Mouse (Mus musculus) liver, adult 10 weeks (tissue): ENCODE measurements around the gene Hmcn2. TPM values are rescaled to one million over a fixed set of nuclear protein-coding genes. Genes with fewer than 3 reads are reported as not detected.

Experiments
- polyA plus RNA-seq: library from polyadenylated mRNA; stranded (reverse); fragments of 350-450 nt; fragmentation: Illumina TruSeq; extraction: RNeasy Lipid Tissue Mini Kit (QIAGEN cat#74804); gene quantifications from one replicate; pipeline ENCODE4 v1.2.3, GENCODE M21; 2014; ENCODE audit warnings: low read depth, low replicate concordance

The Hmcn2 gene
- not detected for polyA plus RNA-seq

DNA sequence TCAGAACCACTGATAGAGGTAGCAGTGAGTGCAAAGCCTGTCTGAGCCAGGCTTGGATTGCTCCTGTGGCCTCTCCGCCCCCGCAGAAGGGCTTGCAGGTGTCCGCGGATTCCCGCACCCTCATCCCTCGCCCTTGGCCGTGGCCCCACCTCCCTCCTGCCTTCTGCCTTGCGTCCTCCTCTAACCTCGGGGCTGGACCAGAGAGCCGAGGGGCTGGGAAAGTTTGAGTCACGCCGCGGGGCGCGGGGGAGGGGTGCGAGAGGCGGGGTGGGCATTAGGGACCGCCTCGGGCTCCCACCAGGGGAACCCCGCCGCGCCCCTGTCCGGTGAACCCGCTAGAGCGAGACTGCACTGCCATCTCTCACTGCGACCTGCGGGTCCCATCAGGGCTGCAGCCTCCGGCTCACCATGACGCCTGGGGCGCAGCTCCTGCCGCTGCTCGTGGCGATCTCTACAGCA lies at the start of gene Hmcn2:
TSS of gene Hmcn2 (plus strand) at position 409 of the 459 bp plus-strand sequence.

GRCm38 (mm10) chr2:31469931-31470682 lies 155.9 kb downstream of the Hmcn2 start, which contains the start of gene Ass1:
Gene Ass1, plus strand, starts transcription at chr2:31470207.

Other genes starting within 250 kb of the Hmcn2 start
- 7.6 TPM for gene Fnbp1, start 172.4 kb upstream of the Hmcn2 start, polyA plus RNA-seq
- 9.2 TPM for gene Gpr107, start 162.1 kb upstream of the Hmcn2 start, polyA plus RNA-seq
- gene Ncs1, start 68.6 kb upstream of the Hmcn2 start, polyA plus RNA-seq, result not detected
- gene Ass1, start 155.8 kb downstream of the Hmcn2 start, polyA plus RNA-seq, result 771 TPM